Mouse (Mus musculus) bone marrow macrophage, adult 2 months (primary cell): ENCODE results near the gene Slco3a1.

ENCODE experiments used
- CTCF ChIP-seq: IDR thresholded peaks from 2 replicates; pipeline ENCODE4 v1.5.1; 2012; ENCODE audit warnings: low read depth, mild to moderate bottlenecking, low read length, moderate library complexity
- POLR2A ChIP-seq: IDR thresholded peaks from 2 replicates; pipeline ENCODE4 v1.6.1; 2012; ENCODE audit warnings: mild to moderate bottlenecking, low read depth, low read length, borderline replicate concordance

GRCm38 (mm10) chr7:74508205-74508604 is 46.4 kb downstream of the Slco3a1 start:
- TF ChIP-seq POLR2A (no peak), CTCF (no peak)
